Mouse (Mus musculus) cerebellum, postnatal 10 days (tissue): ENCODE data around the gene Mms19.

ENCODE experiments used
- DNase-seq, 2 experiments: peaks; one replicate each; pipeline ENCODE4 v3.0.0; 2021; ENCODE audit warnings: mixed read lengths in 2 of 2

Gene Mms19

DNA sequence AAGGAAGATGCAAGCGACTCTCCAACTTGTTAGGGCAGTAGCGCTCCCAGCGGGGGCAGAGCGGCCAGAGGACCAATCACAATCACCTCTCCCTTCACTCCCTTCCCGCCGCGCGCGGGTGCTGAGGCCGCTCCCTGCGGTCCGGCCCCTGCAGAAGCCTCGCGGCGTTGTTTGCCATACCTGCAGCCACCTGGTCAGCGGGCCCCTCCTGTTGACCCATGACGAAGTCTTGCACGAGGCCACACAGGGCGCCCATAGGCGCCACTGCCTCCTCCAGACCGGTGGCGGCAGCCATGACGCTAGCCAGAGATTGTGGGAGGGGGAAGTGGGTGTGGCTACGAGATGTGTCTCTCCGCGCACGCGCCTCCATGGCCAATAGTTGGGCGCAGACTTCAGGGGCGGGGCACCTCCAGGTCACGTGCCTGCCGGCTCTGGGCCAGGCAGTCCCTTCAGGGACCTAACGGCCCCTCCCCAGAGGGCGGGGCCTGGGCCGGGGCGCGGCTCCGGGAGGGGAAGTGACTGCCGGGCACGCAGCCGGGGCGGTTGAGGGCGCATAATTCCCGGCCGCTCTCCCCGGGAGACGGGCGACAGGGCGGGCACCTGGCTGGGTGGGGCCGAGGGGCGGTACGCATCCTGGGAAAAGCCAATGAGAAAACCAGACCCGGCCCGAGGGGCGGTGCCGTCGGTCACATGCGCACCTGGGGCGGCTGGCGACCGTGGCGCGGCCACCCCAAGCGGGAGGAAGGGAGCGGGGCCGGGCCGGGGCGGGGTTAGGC is at the start of gene Mms19:
Gene Mms19, minus strand, starts transcription at position 339 of the 776 bp plus-strand sequence.
- peak; percentile 99 for DNase-seq

DNA sequence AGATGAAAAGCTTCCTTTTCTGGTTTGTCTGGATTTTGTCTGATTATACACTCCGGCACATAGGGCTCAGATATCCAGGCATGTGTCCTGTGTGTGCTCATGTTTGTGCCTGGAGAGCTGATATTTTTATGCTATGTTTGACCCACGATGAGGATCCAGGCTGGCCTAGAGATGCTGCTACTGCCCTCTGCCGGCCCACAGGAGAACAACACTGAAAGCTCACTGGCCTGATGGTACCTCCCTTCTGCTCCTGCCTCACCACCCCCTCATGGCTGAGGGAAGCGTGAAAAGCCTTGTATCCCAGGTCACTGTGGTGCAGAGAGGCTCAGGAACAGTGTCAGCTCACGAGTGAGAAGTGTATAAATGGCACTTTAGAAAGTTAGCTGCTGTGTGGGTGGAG is 45.2 kb upstream of the Mms19 start:
- peak; percentile 91 to 92 for DNase-seq

DNA sequence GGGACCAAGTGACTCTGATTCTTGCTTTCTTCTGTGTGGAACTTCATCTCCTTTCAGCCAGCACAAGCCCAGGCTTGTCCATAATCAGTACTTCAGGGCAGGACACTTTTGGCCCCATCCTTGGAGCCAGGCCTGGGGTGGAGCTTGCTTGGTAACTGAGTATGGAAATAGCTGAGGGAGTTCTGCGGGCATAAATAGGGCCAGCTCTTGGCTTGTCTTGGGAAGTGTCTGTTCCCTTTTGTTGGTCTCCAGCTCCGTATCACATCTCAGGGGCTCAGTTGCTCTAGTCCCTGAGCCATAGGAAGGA is 41.5 kb upstream of the Mms19 start:
- no peak for DNase-seq

DNA sequence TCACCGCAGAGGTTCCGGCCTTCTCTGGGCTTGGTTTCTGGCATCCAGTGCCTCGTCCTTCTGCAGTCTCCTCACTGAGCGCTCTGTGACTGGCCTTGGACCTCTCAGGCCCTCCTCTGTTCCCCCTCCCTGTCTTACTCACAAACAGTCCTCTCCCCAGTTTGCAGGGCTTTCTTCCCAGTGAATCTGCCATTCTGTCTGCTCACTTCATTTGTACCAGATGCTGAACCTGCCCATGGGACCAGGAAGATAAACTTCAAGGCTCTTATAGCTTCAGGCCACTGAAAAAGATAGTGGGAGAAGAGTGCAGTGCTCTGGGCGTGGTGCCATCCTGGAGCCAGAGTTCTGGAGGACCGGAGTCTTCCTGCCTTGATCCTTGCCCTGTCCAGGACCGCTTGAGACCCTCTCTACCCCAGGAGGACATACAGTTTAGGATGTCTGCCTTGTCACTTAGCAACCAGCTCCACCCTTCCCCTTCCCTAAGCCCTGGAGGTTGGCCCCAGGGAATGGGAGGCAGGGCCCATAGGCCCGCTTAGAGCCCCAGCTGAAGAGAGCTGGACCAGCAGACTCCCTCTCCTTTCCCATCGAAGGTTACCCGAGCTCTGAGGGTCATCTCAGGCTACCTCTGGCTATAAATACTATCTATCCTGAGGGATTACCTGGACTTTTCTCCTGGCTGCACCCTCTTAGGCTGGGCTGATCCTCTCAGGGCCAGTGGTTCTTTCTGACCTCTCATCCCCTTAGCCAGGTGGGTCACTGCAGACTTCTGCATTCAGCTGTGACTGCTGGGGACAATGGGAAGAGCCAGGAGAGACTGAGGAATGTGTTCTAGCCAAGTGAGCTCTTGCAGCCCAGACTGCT is 41.0 kb upstream of the Mms19 start:
- no peak for DNase-seq

DNA sequence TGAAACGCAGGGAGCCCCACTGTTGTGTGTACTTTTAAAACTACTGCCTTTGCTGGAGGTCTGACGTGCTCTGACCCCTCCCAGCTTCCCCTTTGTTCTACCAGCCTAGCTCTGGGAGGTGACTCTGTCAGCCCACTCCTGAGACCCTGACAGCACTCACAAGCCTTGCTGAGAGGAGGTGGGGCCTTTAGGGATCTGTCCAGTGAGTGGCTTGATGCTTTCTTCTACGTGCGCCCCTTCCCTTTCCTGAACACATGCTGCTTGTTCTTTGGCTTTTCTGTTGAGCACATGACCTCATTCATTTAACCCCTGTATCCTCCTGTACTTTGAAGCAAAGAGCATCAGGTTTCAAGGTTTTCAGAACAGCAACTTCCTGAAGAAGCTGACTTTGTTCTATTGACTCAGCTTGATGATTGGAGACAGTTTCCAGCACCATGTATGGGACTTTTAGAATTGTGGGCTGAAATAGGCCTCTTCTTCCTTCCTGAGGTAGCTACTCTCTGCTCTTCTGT is 38.1 kb upstream of the Mms19 start:
- DNase-seq = no peak

DNA sequence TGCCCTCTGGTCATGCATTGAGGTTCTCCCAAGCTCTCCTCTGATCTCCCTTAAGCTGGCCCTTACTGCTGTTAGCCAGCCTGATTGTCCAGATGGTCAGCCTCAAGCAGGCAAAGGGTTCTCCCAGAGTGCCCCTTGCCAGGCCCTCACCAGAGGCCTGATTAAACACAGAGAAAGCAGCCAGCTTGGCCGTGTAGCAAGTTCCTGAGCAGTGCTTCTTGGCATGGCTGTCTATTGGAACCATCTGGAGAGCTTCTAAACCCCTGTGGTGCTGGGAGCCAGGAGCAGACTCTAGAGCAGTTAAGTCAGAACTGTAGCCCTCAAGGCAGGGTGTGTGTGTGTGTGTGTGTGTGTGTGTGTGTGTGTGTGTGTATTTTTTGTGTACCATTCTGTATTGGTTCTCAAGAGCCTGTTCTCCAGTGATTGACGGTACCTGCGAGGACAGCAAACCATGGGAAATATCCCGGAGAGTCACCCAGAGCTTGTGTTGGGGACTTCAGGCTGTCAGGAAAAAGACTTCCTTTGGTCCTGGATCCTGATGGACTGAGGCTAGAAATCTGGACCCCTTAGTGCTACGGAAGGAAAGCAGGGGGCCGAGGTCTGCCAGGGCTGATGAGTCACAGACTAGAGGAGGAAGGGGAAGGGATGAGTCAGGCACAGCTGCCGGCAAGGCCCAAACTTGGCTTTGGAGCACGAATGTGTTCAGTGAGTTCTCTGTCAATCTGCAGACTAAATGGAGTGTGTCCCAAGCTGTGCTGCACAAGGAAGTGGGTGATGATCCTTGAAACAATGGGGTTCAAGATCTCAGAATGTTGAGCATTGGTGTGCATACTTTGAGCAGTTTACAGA is 36.7 kb upstream of the Mms19 start:
- peak; percentile 92 to 94 for DNase-seq

DNA sequence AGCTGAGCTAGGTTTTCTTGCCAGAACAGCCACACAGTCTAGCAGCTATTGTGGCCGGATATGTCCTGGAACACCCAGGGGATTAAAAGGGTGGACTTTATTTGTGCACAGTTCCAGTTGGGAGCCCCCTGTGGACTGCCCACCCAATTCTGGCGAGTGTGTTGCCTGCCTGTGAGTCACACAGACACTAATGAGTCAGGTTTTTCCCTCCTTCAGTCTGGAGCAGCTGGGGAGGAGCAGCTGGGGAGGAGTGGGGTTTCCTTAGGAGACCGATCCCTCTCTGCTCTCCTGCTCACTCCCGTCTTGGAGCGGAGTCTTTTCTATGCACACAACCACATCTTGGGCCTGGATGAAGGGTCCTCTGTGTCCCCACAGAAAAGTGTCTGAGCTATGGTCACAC is 35.9 kb upstream of the Mms19 start:
- DNase-seq = peak in 1 of 2 experiments; percentile 38

DNA sequence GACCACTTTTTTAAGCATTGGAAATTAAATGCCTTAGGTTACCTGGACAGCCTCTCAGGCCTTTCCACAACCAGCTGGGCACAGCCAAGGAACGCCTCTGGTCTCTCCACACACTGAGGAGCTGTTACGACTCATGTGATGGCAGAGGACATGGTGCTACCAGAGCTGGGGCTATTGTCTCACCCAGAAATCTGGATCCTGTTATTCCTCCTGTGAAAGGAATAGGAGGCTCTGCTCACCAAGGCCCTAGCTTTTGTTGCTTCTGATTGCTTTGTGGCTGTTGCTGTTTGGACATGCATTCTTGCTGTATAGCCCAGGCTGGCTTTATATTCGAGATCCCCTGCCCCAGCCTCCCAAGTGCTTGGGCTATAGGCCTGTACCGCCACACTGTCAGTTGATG is 35.3 kb upstream of the Mms19 start:
- no peak for DNase-seq

DNA sequence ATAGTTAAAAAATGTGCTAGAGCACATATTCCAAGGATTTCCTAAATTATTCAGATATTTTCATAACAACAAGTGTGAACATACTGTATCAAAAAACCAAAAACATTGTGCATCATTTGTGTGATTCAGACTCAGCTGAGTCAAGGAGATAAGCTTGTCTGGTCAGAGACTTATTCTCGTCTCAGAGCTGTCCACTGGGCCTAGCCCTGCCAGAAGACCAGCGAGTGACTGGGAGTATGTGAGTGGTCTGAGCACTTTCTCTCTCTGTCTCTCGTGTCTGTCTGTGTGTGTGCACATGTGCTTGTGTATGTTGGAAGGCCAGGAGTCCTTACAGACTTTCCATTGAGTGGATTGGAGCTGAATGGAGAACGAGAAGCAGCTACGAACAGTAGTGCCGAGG is 34.0 kb upstream of the Mms19 start:
- no peak for DNase-seq

DNA sequence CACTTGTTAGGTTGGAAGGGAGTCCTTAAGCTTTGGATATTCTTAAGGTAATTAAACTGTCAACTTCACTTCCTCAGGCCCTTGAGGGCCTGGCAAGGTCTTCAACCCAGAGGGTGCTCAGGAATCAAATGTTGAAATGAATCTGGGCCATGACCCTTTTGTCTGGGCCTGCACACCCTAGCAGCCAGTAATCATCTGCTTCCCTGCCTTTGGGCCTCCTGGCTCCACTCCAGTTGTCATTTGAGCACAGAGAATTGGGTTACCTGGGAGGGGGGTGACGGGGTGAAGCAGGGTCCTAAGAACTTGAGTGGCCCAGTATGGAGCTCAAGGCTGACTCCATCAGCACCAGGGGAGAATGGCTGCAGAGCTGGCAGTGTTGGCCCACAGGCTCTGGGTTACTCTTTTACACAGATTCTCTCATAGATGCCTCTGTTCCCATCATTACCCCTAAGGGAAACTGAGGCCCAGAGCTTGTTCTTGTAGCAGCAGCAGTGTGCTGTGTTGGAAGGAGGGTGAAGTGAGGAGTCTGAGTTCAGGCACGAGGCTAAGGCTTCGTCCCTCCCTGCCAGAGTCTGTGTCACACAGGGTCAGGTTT is 33.4 kb upstream of the Mms19 start:
- DNase-seq = no peak

DNA sequence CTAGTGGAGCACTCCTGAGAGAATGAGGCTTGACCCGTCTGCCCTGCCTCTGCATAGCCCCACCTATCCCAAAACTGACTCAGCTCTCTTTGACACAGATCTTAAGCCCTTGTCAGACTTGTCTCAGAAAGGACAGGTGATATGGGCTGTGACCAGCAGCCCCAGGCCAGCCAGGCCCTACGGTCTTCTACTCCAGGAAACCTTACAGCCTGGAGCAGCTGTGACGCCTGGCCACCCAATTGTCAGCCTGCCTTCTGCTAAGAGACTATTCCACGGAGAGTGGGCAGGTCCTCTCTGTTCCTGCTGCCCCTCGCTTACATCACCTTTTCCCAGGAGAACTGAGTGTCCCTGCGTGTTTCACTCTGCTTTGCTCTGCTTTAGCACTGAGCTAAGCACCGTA is 30.2 kb upstream of the Mms19 start:
- no peak for DNase-seq

DNA sequence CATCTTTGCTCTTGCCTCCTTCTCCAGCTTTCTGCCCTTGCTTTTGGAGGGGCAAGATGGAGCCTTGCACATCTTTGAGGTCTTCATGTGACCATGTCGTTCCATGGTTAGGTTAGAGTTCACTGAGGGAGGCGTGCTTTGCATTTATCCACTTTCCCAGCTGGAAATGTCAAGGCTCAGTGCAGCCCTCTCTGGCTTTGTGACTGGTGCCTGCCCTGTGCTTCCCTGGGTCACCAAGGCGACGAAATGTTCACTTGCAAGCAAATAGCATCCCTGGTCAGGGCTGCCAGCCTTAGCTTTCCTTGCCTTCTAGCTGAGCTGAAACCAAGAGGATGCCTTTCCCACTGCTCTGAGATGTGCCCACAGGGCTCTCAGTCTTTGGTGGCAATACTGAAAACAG is 29.5 kb upstream of the Mms19 start:
- no peak for DNase-seq

DNA sequence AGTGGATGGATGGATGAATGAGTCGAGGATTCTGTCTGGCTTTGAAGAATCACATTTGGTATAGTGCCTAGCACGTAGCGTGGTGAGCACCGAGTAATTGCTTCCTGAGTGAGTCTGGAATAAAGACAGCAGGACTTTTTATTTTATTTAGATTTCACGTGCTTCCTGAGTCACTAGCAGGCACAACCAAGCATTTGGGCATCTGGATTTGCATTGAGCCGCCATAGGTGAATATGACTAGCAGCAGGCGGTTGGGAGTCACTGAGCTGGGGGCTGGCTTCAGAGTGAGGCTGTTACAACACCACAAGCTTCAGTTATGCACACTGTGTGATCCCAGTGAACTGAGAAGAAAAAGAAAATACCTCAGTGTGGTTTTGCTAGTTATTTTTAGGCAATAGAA is 28.1 kb upstream of the Mms19 start:
- DNase-seq = no peak

DNA sequence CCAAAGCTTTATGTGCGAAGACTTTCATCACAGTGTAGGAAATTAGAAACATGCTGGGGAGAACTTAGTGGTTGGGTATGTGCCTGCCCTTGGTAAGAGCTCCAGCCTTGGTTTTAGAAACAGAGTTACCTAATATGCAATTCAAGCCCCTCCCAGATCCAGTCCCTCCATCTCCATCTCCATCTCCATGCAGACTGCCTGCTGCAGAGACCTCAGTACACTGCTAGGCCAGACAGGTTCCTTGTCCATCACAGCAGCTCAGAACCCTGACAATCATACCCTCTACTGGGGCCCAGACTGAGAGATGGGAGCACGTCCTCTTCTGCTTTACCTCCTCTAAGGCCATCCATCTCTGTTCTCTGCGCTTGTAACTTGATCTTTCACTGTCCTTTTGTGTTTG is 27.6 kb upstream of the Mms19 start:
- no peak for DNase-seq

DNA sequence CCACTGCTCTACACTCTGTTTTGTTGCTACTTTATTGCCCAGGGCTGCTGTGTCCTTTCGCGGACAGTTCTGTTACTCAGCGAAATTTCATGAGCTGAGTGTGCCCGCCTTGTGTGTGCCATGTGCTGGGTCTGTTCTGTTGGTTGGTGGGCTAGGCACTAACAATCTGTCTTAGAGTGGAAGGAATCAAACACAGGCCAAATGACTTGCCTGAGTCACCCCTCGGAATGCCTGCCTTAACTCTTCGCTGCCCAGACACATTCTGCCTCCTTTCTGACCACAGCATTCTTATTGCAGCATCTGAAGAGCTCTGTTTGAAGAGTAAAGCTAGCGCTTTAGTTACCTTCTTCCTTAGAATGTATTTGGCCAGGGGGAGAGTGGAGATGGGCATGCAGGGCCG is 25.6 kb upstream of the Mms19 start:
- DNase-seq = no peak

DNA sequence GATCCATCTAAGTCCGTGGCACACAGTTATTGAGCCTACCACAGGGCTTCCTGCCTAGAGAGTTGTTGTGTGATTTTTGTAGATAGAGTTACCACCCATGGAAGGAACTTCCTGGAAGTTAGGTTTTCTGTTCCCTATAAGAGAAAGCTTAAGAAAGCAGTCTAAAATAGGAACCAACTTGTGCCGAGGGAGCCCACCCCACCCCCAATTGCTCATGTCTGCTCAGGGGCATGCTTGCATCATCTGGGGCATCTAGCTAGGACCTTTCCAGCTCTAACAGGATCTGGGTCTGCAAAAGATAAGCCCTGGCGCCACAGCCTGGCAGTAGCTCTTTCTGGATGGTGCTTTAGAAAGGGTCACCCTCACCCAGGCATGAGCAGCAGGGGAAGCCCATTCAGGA is 24.7 kb upstream of the Mms19 start:
- no peak for DNase-seq

DNA sequence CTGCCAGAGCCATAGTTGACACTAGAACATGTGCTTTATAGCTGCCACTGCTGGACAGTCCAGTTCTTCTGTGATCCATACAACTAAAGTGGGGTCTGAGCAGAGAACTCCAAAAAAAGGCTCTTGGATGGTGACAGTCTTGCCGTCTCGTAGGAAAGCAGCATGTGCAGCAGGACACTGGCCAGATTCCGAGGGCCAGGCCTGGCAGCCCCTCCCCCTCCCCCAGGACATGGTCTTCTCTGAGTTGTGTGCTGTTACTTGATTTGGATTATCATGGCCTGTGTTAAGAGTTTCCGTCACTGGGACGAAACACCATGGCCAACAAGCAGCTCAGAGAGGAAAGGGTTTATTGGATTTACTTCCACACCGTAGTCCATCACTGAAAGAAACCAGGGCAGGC is 23.3 kb upstream of the Mms19 start:
- DNase-seq = peak; percentile 59 to 62

DNA sequence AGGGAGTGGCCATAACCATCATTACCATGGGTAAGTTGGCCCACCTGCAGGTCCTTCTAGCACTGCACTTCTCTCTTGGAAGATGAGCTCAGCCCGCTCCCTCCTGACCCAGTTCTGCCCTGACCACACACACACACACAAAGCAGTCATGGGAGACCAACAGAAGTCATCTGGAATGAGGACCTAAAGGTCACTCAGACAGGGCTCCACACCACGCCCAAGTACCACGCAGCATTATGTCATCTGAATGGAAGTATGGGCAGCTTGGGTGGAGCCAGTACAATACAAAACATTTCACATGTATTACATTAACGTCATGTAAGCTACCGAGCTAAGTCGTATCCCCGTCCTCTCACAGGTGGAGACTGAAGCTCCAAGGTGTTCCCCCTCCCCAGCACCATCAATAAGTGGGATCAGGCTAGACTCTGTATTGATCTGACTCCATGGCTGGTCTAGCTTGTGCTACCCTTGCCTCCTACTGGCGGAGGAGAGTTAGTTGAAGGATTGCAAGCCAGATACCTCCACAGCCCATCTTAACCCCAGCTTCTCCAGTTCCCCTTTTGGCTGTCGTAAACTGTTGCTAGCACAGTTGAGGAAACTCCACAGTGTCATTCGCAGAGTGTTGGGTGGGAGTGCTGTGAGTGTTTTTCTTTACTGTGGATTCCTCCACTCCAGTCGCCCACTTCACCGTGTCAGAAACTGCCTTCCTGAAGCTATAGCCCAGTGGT is 20.5 kb upstream of the Mms19 start:
- no peak for DNase-seq

DNA sequence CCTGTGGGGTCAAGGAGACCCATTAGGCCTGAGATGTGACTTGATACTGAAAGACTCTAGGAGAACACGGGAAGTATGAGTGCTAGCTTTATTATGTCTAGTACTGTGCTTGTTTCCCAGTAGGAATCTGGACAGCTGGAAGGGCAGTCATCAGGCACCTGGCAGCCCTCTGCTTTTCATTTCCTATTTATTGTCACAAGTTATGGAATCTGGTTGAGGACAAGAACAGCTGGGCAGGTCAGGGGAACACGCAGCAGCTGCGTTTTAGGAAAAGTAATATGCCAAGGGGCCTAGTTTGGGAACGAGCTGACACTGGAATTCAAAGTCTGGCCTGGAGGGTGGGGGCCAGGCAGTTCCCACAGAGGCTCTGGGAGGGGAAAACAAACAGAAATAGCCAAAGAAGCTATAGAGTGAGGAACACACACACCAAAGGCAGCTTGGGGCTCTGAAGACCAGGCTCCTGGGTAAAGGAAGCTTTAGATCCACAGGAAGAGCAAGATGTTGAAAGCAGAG is 19.5 kb upstream of the Mms19 start:
- DNase-seq = no peak

DNA sequence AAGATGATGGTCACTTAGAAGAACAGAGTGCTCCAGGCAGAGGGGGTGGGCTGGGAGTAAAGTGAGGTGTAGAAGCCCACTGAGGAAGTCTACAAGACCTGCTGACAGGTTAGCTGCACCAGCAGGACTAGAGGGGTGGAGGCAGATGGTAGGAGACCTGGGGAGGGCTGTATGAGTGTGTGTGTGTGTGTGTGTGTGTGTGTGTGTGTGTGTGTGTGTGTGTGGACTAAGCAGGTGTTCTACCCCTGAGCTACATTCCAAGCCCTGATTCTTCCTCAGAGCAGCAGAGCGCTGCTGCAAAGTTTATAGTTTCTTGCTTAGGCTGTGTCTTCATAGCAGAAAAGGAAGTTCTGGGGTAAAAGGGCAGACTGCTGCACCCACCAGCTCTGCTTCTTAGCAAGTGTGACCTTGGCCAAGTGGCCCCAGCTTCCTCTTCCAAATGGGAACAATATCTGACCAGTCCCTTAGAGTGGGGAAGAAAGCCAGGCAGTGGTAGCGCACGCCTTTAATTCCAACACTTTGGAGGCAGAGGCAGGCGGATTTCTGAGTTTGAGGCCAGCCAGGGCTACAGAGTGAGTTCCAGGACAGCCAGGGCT is 18.8 kb upstream of the Mms19 start:
- no peak for DNase-seq

DNA sequence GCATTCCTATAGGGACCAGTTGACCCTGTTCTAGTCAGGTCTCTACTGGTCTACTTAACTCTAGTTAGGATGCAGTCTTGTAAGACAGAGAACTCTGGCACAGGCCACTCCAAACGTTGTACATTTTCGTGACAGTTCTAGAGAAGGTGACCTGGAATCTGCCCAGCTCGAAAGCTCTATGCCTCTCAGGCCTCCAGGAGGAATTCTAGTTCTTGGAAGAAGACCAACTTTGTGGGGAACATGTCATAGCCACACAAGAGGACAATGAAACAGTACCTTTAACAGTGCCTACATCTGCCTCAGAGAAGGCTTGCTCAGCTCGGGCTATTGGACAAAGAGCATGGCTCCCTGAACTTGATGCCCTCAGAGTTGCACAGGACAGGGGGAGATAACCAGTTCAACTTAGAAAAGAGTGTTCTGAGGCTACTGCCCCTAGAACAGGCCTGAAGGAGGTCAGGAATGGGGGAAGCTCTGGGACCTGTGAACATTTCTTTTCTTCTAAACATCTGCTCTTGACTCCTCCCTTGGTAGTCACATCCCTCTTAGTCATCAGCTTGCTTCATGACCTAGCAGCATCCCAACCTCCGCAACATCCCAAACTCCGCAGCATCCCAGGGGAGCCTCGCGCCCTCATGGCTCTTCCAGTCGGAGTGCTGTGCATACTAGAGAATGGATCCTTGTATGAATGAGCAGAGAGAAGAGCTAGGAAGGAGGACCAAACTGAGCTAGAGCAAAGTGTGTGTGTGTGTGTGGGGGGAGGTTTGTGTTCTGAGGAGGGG is 18.0 kb upstream of the Mms19 start:
- no peak for DNase-seq
